Mouse (Mus musculus): ENCODE results near the gene Gphb5. TPM values are rescaled to one million over a fixed set of nuclear protein-coding genes. Genes with fewer than 3 reads are reported as not detected.
"Not testable (repeated sequence)": the region's sequence is repeated elsewhere in the genome, so short reads cannot be mapped to it uniquely, and the experiment has no call there.

The Gphb5 gene
- polyA plus RNA-seq, 1 experiment from 2014 or later = not detected

DNA sequence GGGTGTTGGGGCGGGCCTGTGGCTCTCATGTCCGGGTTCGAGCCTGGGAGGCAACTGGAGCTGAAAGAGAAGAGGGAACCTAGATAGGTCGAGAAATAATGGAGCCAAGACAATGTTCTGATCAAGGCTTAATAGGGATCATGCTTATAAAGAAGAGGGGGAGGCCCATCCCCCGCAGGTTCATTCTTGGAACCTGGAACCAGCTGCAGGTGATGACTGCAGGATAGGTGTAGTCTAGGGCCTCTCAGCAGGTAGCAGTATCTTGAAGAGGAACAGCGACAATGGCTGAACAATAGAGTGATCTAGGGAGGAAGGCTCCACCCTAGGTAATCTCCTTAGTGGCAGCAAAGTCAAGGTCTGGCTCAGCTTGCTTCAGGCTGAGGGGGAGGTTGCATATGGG, 15.8 kb upstream of the Gphb5 start:
- not testable (repeated sequence) for H3K27me3 ChIP-seq; ATAC-seq (replicated peaks; ENCODE audit: insufficient number of reproducible peaks, insufficient read depth, low FRiP score, low read depth); H3K4me3 ChIP-seq; H3K4me1 ChIP-seq (replicated peaks); H3K9ac ChIP-seq; H3K4me2 ChIP-seq; H3K36me3 ChIP-seq; H3K9me3 ChIP-seq (replicated peaks); H3K27ac ChIP-seq
- 78% methylated on average over 6 of the region's 6 CpGs for WGBS

DNA sequence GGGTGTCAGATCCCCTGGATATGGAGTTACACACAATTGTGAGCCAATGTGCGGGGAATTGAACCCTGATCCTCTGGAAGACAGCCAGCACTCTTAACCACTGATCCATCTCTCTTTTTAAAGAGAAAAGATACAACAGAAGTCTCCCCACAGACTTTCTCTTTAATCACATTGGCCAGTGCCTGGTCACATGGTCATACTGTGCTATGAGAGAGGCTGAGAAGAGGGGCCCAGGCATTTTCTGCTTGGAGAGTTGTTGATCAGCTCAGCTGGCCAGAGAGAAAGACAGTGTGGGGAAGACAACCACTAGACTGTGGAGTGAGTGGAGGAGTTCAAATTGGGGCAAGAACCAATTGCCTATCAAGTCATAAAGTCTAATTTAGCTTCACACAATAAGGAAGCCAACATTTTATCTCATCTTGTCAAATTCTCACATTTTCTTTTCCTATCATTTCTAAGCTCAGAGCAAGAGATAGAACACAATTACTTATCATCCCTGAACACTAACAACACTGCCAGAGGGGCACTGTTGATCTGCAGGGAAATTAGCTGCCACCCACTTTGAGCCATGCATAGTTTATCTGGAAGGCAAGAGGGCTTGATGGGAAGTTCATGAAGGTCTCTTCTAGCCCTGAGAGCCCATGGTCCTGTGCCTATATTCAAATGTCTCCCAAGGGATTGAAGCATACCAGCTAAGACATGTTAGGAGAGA, 13.3 kb upstream of the Gphb5 start:
- no peak overlapping the region for H3K9ac ChIP-seq
- no peaks in the 10 kb centered on the region for H3K36me3 ChIP-seq
- no peaks in the 10 kb centered on the region for H3K27me3 ChIP-seq
- no peaks in the 10 kb centered on the region for H3K4me1 ChIP-seq (replicated peaks)
- no peak overlapping the region for H3K27ac ChIP-seq
- no peak overlapping the region for H3K4me3 ChIP-seq
- H3K9me3 ChIP-seq (replicated peaks) = no peaks in the 10 kb centered on the region
- no peak overlapping the region for H3K4me2 ChIP-seq
- ATAC-seq (replicated peaks; ENCODE audit: insufficient number of reproducible peaks, insufficient read depth, low FRiP score, low read depth) = no peak
- 90% methylated on average over 1 of the region's 1 CpGs for WGBS

DNA sequence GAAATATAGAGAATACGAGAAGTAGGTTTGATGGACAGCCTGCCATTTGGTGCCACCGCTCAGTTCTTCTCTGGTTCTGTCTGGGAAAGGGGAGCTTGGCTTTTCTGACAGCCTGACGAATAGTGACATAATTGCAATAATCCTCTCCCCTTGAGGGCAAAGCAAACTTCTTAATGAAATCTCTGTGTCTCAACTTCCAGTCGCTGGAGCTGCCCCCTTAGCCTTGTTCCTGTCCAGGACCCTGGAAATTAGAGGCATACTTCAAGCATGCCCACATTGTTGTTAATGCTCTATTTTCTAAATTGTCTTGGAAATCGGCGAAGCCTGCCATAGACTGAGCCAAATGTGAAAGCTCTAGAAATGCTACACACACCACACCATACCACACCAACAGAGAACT, 12.1 kb upstream of the Gphb5 start:
- Histone ChIP-seq H3K9me3 (replicated peaks) (no peaks in the 10 kb centered on the region), H3K4me2 (no peak overlapping the region), H3K27ac (no peak overlapping the region), H3K4me3 (no peak overlapping the region), H3K9ac (no peak overlapping the region), H3K27me3 (no peaks in the 10 kb centered on the region), H3K4me1 (replicated peaks) (no peaks in the 10 kb centered on the region), H3K36me3 (no peaks in the 10 kb centered on the region)
- no peak for ATAC-seq (replicated peaks; ENCODE audit: insufficient number of reproducible peaks, insufficient read depth, low FRiP score, low read depth)
- WGBS = 82% methylated on average over 6 of the region's 6 CpGs

DNA sequence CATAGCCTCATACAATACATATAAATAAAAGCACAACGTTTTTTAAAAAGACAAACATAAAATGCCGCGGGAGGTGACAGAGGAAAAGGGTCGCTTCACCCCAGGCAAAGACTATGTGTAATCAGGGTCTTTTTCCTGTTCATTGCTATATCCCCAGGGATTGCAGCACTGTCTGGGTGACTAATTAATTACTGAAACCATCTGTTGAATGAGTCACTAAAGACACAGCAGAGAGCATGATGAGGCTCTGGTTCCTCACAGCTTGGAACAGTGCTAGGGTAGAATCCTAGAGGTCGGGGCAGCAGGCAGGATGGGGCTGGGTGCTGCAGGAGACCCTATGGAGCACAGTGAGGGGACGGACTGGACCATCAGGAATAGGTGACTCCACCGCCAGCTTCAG, 9.3 kb upstream of the Gphb5 start:
- H3K4me1 ChIP-seq (replicated peaks) = no peaks in the 10 kb centered on the region
- H3K36me3 ChIP-seq = no peaks in the 10 kb centered on the region
- 75% methylated on average over 7 of the region's 7 CpGs for WGBS
- no peak overlapping the region for H3K9ac ChIP-seq
- H3K27me3 ChIP-seq = no peaks in the 10 kb centered on the region
- no peak overlapping the region for H3K4me2 ChIP-seq
- H3K27ac ChIP-seq = no peak overlapping the region
- ATAC-seq (replicated peaks; ENCODE audit: insufficient number of reproducible peaks, insufficient read depth, low FRiP score, low read depth) = no peak
- no peak overlapping the region for H3K4me3 ChIP-seq
- no peaks in the 10 kb centered on the region for H3K9me3 ChIP-seq (replicated peaks)

DNA sequence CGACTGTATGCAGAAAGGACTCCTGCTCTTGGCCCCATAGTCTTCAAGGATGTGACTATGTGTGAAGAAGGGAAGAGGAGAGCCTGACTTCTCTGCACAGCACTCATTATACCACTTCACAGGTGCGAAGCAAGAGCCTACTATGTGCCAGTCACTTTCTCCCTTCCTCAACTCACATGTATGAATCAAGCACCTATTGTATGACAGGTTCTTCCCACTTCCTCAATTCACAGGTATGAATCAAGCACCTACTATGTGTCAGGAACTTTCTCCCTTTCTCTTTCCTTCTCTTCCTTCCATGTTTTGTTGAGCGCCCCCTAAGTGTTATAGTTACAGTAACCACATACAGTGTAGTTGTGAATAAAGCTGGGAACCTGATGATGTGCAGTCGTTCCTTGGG, 8.2 kb upstream of the Gphb5 start:
- no peak overlapping the region for H3K4me3 ChIP-seq
- WGBS = 83% methylated on average over 4 of the region's 4 CpGs
- no peaks in the 10 kb centered on the region for H3K27me3 ChIP-seq
- no peak for ATAC-seq (replicated peaks; ENCODE audit: insufficient number of reproducible peaks, insufficient read depth, low FRiP score, low read depth)
- no peak overlapping the region for H3K27ac ChIP-seq
- no peak overlapping the region for H3K4me2 ChIP-seq
- H3K4me1 ChIP-seq (replicated peaks) = no peaks in the 10 kb centered on the region
- no peak overlapping the region for H3K9ac ChIP-seq
- no peaks in the 10 kb centered on the region for H3K9me3 ChIP-seq (replicated peaks)
- no peaks in the 10 kb centered on the region for H3K36me3 ChIP-seq

DNA sequence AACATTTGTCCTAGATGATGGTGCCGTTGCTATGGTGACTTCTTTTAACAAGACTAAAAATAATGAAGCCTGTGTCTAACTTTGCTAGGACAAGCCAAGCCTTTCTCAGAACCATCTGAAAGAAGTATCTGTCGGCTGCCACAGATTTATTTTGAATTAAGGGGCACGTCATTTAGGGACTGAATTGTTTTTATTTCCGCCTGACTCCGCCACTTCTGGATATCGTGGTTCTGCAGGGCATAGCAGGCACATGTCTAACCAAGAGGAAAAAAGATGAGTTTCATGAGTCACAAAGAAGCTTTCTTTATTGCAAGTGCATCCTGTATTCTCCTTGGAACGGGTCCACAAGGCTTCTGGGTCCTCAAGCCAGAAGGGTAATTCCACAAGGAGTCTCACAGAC, 7.8 kb upstream of the Gphb5 start:
- no peaks in the 10 kb centered on the region for H3K4me1 ChIP-seq (replicated peaks)
- no peaks in the 10 kb centered on the region for H3K27me3 ChIP-seq
- H3K9ac ChIP-seq = no peak overlapping the region
- no peaks in the 10 kb centered on the region for H3K9me3 ChIP-seq (replicated peaks)
- H3K4me3 ChIP-seq = no peak overlapping the region
- H3K4me2 ChIP-seq = no peak overlapping the region
- no peak for ATAC-seq (replicated peaks; ENCODE audit: insufficient number of reproducible peaks, insufficient read depth, low FRiP score, low read depth)
- H3K36me3 ChIP-seq = no peaks in the 10 kb centered on the region
- 61% methylated on average over 7 of the region's 7 CpGs for WGBS
- H3K27ac ChIP-seq = no peak overlapping the region

DNA sequence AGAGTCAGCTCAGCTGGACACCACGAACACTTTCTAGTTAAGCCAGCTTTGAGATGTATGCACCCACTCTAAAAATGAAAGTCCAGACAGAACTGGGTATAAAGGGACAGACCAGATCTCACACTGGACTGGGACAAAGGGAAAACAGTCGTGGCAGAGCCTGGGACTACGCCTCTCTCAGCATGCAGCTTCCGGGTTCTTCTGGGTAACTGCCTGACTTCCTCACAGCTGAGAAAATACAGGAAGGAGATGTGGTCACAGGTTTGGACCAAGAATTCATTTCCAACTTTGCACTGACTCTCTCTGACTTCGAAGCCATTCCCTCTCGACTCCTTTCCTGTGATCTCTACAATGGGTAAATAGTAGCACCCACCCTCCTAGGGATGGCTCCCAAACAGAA, 1.6 kb downstream of the Gphb5 start:
- Histone ChIP-seq H3K27ac (no peak overlapping the region), H3K27me3 (no peaks in the 10 kb centered on the region), H3K4me1 (replicated peaks) (no peaks in the 10 kb centered on the region), H3K9me3 (replicated peaks) (no peaks in the 10 kb centered on the region), H3K36me3 (no peaks in the 10 kb centered on the region), H3K4me3 (no peak overlapping the region), H3K9ac (no peak overlapping the region), H3K4me2 (no peak overlapping the region)
- ATAC-seq (replicated peaks; ENCODE audit: insufficient number of reproducible peaks, insufficient read depth, low FRiP score, low read depth) = no peak
- 70% methylated on average over 6 of the region's 6 CpGs for WGBS

DNA sequence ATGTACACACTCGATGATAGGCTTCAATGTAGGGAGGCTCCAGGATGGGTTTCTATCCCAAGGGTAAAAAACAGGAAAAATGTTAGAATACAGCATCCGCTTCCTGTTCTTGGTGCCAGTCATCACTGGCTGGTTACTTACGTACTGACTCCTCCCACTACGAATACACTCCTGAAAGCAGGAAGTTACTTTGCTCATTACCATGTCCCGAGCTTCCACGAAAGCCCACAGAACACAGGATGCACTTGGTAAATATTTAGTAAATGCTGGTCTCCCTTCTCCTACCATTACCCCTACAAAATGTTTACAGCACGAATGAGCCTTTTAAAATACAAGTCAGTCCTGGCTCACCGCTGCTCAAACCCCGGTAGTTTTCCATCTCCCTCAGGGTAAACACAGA, 3.6 kb downstream of the Gphb5 start:
- H3K36me3 ChIP-seq = no peaks in the 10 kb centered on the region
- WGBS = 71% methylated on average over 9 of the region's 9 CpGs
- no peaks in the 10 kb centered on the region for H3K9me3 ChIP-seq (replicated peaks)
- no peak for ATAC-seq (replicated peaks; ENCODE audit: insufficient number of reproducible peaks, insufficient read depth, low FRiP score, low read depth)
- no peak overlapping the region for H3K27ac ChIP-seq
- H3K27me3 ChIP-seq = no peaks in the 10 kb centered on the region
- H3K4me3 ChIP-seq = no peak overlapping the region
- no peak overlapping the region for H3K4me2 ChIP-seq
- no peaks in the 10 kb centered on the region for H3K4me1 ChIP-seq (replicated peaks)
- no peak overlapping the region for H3K9ac ChIP-seq

DNA sequence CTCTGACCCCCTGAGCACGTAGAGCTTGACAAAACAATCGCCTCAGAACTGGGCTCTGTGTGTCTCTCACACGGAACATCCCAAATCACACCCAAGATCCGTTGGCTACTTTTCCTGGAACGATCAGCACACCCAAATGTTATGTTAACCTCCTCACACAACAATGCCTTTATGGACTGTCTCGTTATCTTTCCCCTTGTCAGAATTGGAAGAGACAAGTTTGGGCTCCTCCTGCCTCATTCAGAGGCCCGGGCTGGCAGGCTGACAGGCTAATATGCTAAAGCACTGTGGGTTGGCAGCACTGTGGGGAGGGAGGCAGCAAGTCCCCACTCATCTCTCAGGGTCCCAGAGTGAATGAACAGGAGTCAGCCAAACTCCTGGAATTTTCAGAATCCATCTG, 19.5 kb downstream of the Gphb5 start:
- WGBS = 35% methylated on average over 7 of the region's 7 CpGs
- no peak overlapping the region for H3K4me3 ChIP-seq
- no peaks in the 10 kb centered on the region for H3K9me3 ChIP-seq (replicated peaks)
- 0 out of 2 replicates have a peak, but pooled peaks cover 3% of the 10 kb centered on the region for H3K4me1 ChIP-seq (replicated peaks)
- no peak overlapping the region for H3K4me2 ChIP-seq
- no peaks in the 10 kb centered on the region; the same call in 1 of the 2 replicates for H3K27me3 ChIP-seq
- H3K9ac ChIP-seq = no peak overlapping the region
- ATAC-seq (replicated peaks; ENCODE audit: insufficient number of reproducible peaks, insufficient read depth, low FRiP score, low read depth) = no peak; the same call in 1 of the 2 replicates
- no peak overlapping the region for H3K27ac ChIP-seq
- H3K36me3 ChIP-seq = no peaks in the 10 kb centered on the region

DNA sequence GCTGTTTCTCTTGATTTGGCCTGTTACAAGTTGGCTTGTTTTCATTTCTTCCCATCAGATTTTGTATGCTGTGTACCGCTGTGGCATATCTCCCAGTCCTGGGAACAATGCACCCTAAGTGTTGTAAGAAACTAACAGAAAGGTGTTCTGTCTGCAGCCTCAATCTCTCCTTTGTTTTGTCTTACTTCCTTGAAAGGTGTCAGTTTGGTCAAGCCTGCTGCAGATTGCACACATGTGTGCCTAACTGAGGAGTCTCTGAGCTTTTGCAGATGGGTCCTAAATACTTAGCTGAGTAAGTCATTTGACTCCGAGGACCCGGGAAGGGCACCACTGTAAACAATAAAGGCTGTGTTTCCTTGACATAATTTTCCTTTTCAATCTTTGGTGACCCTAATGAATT, 20.0 kb downstream of the Gphb5 start:
- Histone ChIP-seq H3K27ac (no peak overlapping the region), H3K4me3 (no peak overlapping the region), H3K4me1 (replicated peaks) (0 out of 2 replicates have a peak, but pooled peaks cover 3% of the 10 kb centered on the region), H3K9me3 (replicated peaks) (no peaks in the 10 kb centered on the region), H3K27me3 (no peaks in the 10 kb centered on the region; the same call in 1 of the 2 replicates), H3K4me2 (no peak overlapping the region), H3K9ac (no peak overlapping the region), H3K36me3 (no peaks in the 10 kb centered on the region)
- no peak; the same call in 1 of the 2 replicates for ATAC-seq (replicated peaks; ENCODE audit: insufficient number of reproducible peaks, insufficient read depth, low FRiP score, low read depth)
- WGBS = 39% methylated on average over 3 of the region's 3 CpGs

DNA sequence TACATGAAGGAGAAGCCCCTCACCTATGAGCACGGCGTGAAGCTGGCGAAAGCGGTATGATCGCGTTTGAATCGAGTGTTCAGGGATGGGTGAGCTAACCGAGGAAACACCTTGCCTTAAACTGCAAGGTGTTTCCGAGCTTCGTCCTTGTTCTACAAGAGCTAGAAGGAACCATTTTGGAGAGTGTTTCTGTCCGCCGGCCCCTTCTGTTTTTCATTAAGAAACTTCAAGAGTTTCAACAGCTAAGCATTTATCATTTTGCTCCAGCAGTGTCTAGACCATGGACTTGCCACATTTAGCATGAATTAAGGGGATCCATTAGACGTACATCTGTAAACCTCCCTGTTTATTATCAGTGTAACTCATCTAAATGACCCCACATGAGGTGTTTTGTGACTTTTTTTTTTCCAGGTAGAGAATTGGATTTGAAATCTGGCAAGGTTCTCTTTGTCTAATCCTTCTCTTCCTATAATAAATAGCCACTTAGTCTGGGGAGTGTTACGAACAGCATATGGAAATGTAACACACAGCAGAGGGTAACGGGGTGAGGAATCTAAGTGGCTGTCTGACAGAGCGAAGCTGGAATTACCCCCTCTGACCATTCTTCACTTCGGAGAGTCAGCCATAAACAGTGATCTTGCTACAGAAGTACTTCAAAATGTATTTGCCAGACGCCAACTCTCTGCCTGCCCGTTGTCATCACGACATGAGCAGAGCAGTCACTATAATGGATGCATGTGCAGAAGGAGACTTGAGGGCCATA, 22.4 kb downstream of the Gphb5 start:
- Histone ChIP-seq H3K4me1 (replicated peaks) (0 out of 2 replicates have a peak, but pooled peaks cover 3% of the 10 kb centered on the region), H3K9ac (no peak overlapping the region), H3K27ac (no peak overlapping the region), H3K4me2 (no peak overlapping the region), H3K36me3 (no peaks in the 10 kb centered on the region), H3K4me3 (no peak overlapping the region), H3K9me3 (replicated peaks) (no peaks in the 10 kb centered on the region), H3K27me3 (no peaks in the 10 kb centered on the region; the same call in 1 of the 2 replicates)
- no peak for ATAC-seq (replicated peaks; ENCODE audit: insufficient number of reproducible peaks, insufficient read depth, low FRiP score, low read depth)
- 73% methylated on average over 20 of the region's 20 CpGs for WGBS

DNA sequence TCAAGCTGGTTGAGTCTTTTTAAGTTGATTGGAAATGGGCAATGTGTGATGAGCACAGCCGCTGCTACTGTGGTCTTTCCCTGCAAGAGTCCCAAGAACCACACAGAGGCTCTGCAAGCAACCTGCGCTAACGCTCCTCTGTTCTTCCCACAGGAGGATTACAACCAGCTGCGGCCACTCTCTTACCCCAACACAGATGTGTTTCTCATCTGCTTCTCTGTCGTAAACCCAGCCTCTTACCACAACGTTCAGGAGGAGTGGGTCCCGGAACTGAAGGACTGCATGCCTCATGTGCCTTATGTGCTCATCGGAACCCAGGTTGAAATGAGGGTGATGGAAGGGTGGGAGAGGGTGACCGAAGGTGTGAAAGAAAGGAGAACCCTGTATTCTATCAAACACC, 25.1 kb downstream of the Gphb5 start:
- Histone ChIP-seq H3K4me3 (no peak overlapping the region), H3K4me2 (no peak overlapping the region), H3K27ac (no peak overlapping the region), H3K9me3 (replicated peaks) (no peaks in the 10 kb centered on the region), H3K27me3 (no peaks in the 10 kb centered on the region; the same call in 1 of the 2 replicates), H3K36me3 (no peaks in the 10 kb centered on the region), H3K4me1 (replicated peaks) (0 out of 2 replicates have a peak, but pooled peaks cover 2% of the 10 kb centered on the region), H3K9ac (no peak overlapping the region)
- no peak for ATAC-seq (replicated peaks; ENCODE audit: insufficient number of reproducible peaks, insufficient read depth, low FRiP score, low read depth)
- 80% methylated on average over 9 of the region's 9 CpGs for WGBS
